Mouse (Mus musculus) heart, adult 8-10 months (tissue): ENCODE data around the gene Trpc1. TPM values are rescaled to one million over a fixed set of nuclear protein-coding genes. Genes with fewer than 3 reads are reported as not detected.
A peak's percentile ranks its signal among the peaks of the same experiment; 100 is the strongest.

Experiments
- DNase-seq: peaks from one replicate; pipeline ENCODE4 v3.0.0; 2022; ENCODE audit warnings: low spot score
- total RNA-seq, 4 experiments: library from RNA; stranded (reverse); gene quantifications; 2 replicates each; pipeline ENCODE4 v1.2.4; 2022

The Trpc1 gene
- 1 to 10 TPM; 5.6 to 8.0 (median 7.4) TPM for total RNA-seq

DNA sequence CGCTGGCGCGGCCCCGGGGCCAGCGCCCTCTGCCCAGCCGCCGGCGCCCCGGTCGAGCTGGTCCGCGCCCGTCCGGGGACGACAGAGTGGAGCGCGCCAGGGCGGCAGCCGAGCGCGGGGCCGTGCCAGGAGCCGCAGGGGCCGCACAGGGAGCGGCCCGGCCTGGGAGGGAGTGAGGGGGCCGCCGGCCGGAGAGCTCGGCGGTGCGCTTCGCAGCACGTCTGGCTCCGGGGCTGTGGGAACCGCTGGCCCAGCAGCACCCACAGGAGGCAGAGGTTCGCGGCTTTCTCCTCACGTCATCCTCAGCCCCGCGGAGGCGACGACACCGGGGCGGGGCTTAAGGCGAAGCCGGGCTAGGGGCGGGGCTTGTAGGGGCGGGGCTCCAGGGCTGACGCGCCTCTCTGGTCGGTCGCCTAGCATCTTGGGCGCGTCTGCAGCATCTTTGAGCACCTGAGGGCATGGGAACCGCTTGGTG lies at the start of gene Trpc1:
Trpc1 (minus strand) TSS at position 339 of the 475 bp plus-strand sequence.
- DNase-seq: peak; percentile 65

DNA sequence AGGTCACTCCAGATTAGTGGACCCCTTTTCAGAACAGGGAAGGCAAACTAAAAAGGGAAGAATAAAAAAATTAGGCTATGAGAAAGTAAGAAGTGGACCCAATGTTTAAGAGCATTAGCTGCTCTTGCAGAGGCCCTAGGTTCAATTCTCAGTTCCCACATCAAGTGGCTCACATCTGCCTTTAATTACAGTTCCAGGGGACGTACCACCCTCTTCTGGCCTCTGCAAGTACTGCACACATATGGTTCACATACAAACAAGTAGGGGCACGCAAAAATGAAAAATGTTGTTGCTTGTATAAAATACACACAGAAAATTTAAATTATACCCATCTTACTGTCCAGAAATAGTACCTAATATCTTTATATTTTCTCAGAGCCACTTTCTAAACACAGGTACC lies 46.1 kb upstream of the Trpc1 start:
- DNase-seq: no peak

DNA sequence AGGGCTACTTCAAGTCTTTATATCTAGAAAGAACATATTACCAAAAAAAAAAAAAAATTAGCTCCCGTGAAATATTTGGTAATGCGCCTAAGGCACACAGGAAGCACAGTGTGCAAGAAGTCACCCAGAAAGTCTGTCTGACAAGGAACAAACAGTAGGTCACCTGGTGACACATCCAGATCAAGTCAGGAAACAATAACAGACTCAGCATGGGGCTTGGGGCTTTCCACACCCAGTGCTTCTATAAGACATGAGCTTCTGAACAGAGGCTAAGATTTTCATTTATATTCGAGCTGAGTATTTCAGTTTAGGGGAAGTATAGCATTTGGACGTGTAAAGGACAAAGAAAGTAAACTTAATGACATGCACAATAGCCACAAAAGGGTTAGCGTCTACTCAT lies 45.7 kb upstream of the Trpc1 start:
- DNase-seq: no peak

DNA sequence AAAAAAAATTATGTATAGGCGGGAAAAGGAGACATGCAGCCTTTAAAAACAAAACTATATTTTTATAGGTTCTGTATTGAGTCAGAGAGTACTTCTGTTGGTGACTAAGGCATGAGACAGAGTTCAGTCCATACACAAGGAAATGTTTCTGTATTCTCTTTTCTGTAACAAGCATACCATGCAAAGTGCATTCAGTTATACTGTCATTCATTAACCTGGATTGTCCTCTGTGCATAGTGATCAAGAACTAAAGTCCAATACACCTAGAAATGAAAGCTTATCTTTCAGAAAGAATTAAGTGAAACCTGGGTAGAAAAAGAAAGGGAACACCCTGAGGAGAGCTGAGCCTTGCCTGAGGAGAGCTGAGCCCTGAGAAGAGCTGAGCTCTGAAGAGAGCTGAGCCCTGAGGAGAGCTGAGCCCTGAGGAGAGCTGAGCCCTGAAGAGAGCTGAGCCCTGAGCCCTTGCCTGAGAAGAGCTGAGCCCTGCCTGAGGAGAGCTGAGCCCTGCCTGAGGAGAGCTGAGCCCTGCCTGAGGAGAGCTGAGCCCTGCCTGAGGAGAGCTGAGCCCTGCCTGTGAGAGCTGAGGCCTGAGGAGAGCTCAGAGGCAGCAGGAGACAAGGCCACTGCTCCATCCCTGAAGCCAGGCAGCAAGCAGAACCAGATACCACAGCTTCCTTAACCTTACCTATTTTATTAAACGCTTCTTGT lies 45.1 kb upstream of the Trpc1 start:
- no peak for DNase-seq

DNA sequence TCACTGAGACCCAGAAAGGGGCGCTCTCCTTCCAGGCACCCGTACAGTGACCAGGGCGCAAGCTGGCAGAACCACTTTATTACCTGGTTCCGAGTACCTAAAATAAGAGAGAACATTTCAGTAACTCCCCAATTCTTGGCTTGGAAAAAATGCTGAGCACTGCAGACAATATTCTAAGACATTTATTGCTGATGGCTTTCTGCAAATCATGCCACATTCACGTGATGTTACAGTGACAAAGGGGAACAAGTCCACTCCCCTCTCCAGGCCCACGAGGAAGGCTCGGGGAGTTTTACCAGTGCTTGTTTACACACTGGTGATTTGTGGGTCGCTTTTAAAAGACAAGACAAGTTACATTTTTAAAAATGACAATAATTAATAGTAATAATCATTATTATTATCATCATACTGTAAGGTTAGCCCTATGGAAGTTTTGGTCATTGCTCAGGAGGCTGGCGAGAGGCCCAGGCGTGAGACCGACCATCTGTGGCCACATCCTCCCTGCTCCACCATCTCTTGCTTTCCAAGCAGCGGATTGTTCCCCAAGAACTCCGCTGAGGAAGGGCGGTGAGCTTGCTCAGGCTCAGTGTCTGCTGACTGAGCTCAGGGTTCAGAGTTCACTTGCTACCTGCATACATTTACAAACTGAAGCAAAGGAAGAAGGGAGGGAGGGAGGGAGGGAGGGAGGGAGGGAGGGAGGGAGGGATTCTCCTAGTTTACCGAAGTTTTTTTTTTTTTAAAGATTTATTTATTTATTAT lies 44.0 kb upstream of the Trpc1 start:
- DNase-seq: no peak

DNA sequence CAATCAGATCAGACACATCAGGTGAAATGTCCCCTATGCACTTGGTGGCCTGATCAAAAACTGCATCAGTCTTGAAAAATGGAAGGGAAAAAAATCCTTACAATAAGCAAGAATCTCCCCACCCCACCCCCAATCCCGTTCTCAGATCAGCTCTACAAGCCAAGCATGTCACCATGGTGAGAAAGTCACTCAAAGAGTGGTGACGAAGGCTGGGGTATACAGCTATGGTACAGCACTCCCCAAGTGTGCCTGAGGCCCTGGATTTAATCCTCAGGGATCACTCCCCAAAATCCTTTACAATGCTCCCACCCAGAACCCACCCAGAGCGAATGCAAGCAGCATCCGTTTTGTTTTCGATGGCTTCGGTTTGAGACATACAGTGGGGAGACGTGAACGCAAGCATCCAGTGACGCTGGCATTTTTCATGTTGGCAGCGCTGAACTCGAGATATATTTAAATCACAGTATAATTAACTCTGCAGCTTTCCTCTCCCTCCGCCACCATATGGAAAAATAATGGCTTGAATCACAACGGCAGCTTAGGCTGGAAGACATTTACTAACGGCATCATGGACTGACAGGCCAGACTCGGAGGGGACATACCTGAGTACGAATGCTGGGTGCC lies 34.8 kb upstream of the Trpc1 start:
- DNase-seq: no peak

DNA sequence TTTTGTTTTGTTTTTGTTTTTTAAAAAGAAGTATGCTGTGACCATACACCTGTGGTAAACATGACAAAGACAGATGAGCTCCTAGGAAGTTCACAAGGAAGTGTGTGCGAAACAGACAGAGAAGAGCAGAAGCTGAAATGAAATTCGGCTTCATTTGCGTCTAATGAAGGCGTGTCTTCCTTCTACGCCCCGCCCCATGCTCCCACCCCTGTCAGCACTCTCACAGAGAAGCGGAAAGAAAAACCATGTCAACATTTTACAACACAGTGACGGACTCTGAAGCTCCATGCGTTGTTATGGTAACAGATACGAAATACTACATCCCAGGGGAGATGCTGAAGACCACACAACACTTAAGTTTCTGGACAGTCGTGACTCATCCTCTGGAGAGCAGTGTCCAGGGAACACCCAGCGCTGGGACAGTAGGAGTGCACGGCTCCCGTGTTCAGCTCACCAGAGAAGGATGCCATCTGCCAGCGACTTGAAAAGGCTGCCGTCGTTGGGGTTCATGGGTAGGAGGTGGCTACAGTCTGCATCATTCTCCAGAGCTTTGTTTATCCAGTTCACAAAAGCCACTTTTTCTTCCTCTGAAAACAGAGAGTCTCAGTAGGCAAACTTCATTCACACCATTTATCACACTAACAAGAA lies 33.6 kb upstream of the Trpc1 start:
- no peak for DNase-seq

DNA sequence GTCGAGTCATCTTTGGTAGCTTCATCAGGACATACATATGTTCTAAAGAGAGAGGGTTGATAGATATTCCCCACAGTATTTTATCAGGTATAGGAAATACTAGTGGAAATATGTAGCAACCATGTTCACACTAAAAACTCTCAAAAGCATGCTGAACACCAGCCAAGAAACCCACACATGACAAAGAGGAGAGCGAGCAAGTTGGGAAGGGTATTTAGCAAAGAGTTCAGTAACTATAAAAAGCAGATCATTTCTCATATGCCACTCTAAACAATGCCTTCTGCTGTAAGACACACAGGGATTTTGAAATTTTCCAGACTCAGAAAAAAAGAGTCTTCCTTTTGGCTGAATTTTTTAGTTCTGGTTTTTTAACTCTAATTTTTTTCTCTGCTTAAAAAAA lies 21.5 kb upstream of the Trpc1 start:
- DNase-seq: no peak

DNA sequence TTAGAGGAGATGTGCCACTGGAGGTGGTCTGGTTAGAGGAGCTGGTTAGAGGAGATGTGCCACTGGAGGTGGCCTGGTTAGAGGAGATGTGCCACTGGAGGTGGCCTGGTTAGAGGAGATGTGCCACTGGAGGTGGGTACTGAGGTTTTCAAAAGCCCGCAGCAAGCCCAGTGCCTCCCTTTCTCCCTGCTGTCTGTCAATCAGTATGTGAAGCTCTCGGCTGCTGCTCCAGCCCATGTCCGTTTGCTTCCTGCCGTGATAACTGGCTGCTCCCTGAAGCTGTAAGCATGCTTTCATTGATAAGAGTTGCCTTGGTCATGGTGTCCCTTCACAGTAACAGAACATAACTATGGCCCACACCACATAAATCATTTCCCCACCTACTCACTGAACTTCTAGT lies 13.0 kb upstream of the Trpc1 start:
- no peak for DNase-seq

DNA sequence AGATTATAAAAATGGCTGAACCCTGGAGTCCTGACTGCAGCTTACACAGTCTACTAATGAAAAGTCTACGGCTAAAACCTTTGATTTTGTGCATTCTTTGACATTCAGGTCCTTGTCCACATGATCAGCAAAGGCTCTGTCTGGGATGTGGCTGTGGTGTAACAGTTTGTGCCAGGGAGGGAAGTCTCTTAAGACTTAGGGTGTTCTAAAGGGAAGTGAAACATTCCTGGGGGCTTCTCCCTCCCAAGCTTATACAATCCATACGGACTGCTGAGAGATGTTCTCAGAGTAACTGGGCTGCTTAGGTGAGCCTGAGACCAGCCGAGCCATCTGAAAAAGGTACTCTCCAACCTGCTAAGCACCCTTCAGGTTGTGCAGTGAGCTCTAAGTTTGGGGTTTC lies 12.1 kb upstream of the Trpc1 start:
- DNase-seq: no peak

DNA sequence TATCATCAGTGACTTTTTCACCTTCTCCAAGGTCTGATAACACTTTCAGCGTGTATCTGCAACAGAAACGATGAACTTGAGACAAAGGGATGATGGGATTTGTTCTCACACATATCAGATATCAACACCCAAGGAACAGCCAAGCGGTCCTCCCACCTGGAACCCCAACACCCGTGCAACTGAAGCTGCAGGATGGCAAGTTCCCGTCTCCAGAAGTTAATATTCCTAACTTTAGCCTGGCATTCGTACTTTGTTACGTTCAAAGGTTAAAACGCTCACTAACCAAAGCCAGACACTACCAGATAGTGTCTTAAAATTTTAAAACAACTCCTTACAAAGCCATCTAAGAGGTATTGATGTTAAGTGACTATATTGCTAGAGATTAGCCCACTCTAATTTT lies 11.2 kb upstream of the Trpc1 start:
- DNase-seq: no peak

DNA sequence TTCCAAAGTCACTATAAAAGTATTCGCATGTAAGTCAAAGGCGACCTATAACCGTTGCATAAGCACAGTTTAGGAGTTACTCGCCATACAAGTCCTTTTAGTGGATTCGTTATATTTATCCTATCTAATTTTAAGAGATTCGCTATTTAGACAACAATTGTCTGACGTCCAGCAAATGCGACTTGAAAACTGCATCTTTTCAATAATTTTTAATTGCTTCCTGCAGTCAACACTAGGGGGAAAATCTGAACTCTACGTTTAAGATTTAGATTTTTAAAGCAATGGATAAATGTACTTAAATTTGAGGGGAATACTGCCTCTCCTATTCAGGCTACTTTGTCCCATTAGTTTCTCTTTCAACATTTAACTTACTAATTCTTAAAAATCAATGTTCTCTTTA lies 571 bp upstream of the Trpc1 start:
- DNase-seq: no peak

DNA sequence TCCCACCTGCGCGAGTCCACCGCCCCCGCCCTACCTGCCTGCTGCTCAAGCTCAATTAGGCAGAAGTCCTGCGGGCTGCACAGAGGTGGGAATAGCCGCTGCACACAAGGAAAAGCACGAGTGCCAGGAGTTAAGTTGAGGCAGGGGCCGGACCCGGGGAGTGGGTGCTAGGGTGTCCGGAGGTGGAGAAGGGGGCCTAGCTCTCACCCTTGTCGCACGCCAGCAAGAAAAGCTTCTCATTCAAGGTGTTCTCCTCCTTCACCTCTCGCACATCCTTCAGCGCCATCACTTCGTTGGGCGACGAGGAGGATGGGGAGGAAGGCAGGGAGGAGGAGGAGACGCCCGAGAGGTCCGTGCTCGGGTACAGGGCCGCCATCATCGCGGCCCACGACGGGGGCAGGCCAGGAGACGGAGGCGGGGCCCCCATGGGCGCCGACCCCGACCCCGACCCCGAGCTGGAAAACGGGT lies 680 bp downstream of the Trpc1 start:
- DNase-seq: peak; percentile 10

DNA sequence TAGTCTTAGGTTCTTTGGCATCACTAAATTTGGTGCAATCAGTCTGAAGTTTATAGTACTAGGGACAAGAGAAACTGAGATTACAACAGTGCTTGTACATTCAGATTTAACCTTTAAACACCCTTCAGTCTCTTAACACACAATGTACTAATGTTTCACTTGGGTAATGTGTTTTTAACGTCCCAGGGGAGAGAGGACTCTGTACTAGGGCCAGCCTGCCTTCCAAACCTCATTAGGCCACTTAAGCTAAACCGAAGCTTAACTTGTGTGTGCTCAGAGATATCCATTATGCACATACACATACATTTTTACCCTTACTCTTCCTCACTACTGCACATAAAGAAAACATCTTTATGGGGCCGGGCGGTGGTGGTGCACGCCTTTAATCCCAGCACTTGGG lies 2.9 kb downstream of the Trpc1 start:
- DNase-seq: no peak

DNA sequence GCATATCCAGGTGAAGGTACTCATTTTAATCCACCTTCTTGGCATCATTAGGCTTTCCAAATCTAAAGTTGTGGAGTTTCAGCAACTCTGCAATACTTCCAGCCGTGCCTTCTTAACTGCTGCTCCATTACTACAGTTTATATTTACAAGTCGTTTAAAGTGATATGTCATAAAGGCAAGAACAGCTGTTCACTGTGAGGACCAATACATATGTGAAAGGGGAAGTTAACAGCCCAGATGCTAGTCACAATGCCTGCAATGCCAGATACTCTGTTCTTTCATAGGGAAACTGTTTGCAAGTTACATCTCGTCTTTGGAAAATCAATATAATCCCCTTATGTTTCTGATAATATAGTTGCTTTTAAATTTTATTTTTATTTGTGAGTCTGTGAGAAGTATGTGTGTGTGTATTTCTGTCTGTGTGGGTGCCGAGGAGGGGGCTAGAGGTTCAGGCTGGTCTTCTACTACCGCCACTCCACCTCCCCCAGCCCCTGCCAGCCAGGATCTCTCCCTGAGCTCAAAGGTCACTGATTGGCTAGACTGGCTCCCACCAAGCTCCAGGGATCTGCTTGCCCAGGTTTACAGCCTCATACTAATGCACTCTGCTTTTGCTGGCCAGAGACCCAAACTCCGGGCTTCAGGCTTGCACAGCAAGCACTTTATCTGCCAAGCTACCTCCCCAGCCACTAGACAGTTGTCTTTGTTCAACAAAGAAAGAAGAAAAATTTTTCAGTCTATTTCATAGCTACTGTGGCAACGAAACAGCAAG lies 5.1 kb downstream of the Trpc1 start:
- DNase-seq: no peak

DNA sequence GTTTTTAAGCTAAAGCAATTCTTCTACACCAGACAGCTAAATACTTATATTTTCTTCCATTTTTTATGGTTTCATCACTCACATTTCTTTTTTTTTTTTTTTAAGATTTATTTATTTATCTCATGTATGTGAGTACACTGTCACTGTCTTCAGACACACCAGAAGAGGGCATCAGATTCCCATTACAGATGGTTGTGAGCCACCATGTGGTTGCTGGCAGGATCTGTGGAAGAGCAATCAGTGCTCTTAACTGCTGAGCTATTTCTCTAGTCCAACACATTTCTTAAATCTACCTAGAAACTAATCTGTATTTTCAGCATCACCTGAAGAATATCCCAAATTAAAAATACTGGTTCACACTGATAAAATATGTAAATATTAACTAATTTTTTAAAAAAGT lies 13.9 kb downstream of the Trpc1 start:
- no peak for DNase-seq

DNA sequence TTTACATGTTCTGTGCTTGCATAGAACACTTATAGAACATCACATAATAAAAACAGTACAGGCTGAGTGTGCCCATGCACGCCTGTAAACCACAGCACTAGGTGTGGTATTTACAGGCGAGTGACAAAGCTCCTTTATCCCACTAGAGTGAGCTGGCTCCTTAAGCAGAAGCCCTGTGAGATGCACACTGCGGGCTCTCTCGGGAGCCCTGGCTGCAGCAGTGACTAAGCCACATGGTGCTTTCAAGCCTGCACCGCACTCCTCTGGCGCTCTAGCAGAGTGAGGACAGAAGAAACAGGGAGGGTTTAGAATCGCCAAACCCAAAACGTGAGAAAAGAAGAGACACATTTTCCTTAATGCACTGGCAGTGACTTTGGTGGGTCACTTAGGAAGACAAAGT lies 37.6 kb downstream of the Trpc1 start:
- no peak for DNase-seq

DNA sequence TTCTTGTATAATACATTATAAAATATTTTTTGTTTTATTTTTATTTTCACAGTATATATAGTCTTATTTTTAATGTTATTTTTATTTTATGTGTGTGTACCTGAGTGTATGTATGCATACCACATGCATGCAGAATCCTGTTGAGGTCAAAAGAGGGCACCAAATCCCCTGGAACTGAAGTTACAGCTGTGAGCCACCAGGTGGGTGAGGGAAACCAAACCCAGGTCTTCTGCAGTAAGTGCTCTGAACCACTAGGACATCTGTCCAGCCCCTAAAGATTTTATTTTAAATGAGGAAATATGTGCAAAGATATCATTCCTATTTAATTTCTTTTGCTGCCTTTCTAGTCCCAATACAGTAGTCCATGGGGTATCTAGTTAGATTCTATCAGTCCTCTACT lies 41.2 kb downstream of the Trpc1 start:
- DNase-seq: no peak

DNA sequence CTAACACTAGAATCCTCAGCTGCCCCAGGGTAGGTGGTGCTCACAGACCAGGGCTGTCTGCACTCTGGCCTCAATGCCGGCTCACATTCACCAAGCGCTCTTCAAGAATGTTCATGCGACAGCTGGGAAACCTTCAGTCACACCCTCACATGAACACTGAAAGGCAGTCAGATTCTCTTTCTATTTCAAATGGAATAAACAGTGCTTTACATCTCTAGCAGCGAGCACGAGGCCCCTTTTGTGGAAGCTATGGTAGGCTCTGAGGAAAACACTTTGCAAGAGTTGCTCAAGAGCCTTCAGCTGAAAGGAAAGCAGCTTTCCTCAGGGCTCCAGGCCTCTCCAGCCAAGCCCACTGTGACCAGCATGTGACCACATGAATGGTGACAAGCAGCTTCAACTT lies 44.8 kb downstream of the Trpc1 start:
- no peak for DNase-seq

DNA sequence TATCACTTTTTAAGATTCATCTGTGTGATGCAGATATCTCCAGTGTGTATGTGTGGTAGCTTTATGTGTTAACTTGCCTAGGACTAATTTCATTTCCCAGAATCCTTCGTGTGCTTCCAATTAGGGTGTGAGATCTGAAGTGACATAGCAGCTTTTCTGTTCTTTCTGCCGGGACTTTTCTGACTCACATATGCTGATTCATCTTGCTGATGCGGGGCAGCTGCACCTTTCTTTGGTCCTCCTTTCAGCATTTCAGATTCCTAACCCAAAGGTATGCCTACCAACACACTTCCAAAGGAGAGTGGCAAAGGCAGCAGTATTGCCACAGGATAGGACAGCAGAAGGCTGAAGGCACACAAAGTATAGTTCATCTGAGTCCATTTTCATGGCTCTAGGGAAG lies 46.1 kb downstream of the Trpc1 start:
- DNase-seq: no peak

DNA sequence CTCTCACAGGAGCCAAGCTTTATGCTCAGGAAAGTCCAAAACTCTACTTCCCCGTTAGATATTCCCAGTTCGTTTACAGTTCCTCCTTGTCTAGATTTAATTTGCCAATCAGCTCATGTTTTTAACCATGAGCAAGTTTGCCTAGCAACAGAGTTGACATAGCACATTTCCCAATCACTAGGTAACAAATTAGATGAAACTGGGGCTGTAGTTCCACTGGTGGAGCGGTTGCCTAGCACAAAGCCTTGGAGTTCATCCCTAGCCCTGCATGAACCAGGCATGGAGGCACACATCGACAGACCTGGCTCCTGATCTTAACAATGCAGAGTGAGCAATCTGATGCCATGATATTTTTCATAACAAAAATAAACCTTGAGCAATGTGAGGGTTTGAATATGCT lies 50.9 kb downstream of the Trpc1 start:
- no peak for DNase-seq
